Mouse (Mus musculus) kidney, postnatal 25 days (tissue): ENCODE measurements around the gene Btbd6.

Experiments used
- DNase-seq, 2 experiments: peaks; one replicate each; pipeline ENCODE4 v3.0.0; 2021; ENCODE audit warnings: mixed read lengths in 2 of 2

The Btbd6 gene

GRCm38 (mm10) chr12:113011702-113012360 is 35.5 kb downstream of the Btbd6 start:
- peak; percentile 60 to 64 for DNase-seq

GRCm38 (mm10) chr12:113012443-113012842 is 36.2 kb downstream of the Btbd6 start:
- DNase-seq, result no peak

DNA sequence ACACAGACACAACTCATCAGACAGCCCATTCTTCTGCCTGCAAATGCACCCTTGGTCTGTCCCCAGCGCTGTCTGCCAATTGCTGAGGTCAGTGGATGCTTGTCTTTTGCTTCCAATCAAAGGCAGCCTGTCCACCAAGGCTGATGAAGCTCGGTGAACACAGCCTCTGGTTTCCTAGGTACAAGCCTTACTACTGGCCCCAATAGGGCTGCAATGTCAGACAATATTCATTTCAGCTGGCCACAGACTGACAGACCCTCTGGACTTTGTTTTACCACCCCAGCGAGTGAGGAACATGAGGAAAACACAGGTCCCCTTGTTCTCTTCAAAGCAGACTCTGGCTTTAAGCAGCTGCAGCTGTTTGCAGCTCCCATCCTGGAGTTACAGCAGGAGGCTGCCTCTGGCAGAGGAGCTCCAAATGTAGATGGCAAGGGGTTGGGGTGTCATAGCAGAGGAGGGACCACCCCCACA is 36.8 kb downstream of the Btbd6 start:
- no peak for DNase-seq

GRCm38 (mm10) chr12:113013604-113014558 is 37.6 kb downstream of the Btbd6 start, which contains the start of gene Pacs2:
Pacs2 (plus strand) TSS chr12:113014508.
- DNase-seq, result peak; percentile 95 to 98

GRCm38 (mm10) chr12:113014561-113015556 is 38.6 kb downstream of the Btbd6 start:
- DNase-seq, result peak; percentile 43 to 78

GRCm38 (mm10) chr12:113015956-113016355 is 39.7 kb downstream of the Btbd6 start:
- no peak for DNase-seq

DNA sequence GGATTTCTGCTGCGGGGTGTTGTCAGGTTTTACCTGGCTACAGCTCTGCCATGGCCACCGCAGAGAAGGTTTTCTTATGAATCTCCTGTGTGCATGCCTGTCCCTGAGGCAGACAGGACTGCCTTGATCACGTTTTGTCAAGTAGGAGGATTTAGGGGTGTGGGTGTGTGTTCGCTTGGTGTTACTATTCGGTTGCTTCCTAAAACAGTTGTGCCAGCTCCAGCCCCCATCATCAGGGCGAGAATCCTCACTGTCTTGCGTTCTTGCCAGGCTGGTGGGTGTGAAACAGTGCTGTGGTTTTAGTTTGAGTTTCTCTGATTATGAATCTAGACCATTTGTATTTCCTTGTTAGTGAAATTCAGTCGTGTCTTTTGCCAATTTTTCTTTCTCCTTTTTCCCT is 40.7 kb downstream of the Btbd6 start:
- DNase-seq, result no peak

DNA sequence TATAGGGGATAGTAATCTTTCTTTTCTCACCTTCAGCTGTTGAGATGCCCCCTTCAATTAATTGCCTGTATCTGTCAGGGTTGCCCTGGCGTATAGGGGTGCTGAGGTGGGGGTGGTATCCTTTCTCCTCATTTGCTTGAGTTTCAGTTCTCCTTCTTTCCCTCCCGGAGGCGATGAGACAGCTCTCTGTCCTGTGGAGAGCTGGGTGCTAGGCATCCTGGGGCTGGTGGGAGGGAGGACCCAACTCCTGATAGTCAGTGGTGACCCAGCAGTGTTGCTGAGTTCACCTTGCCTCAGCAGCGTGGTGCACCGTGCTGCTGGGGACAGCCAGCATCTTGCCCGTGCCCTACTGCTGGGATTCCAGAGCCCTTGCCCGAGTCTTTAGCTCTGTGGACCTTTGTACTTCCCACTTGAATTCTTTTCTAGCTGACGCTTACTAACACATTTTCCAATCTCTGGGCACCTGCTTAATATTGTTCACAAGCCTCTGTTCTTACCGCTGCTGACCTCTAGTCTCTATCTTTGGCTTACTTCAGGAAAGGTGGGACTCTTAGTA is 41.2 kb downstream of the Btbd6 start:
- peak; percentile 44 to 67 for DNase-seq

GRCm38 (mm10) chr12:113018763-113019162 is 42.5 kb downstream of the Btbd6 start:
- DNase-seq, result no peak

- no peak for DNase-seq
These were observed 45.2 kb downstream of the Btbd6 start for GRCm38 (mm10) chr12:113021488-113021887.

- DNase-seq, result no peak
These were observed 46.8 kb downstream of the Btbd6 start for GRCm38 (mm10) chr12:113023082-113023481.

- DNase-seq, result no peak
These were observed 50.3 kb downstream of the Btbd6 start for GRCm38 (mm10) chr12:113026557-113026956.

DNA sequence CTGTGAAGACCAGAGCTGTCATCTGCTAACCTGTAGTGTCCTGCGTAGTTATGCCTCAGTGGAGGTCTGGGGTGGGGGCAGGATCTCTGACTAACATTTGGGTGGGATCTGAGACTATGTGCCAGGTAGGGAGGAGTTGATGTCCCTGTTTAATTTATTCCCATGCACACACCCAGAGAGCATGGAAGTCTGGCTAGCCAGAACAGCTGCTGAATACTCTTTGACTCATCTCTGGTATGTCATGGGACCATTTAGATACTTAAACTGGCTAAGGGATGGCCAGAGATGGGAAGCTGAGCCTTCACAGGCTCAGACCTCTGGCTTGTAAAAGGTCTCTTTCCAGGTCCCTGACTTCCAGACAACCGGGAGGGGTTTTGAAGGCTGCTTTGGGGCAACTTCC is 51.2 kb downstream of the Btbd6 start:
- no peak for DNase-seq

GRCm38 (mm10) chr12:113028067-113028466 is 51.8 kb downstream of the Btbd6 start:
- DNase-seq, result no peak
